Mouse (Mus musculus): ENCODE data around the gene Ltbp1. TPM values are rescaled to one million over a fixed set of nuclear protein-coding genes. Genes with fewer than 3 reads are reported as not detected.

Ltbp1 gene
- total and polyA plus RNA-seq, 3 experiments: 2.3 to 6.4 (median 2.5) TPM

GRCm38 (mm10) chr17:75067314-75067713 is 61.9 kb downstream of the Ltbp1 start:
- dilution Hi-C loops (cut with MboI; ENCODE audit: extremely low pct_ligation_motif_present, extremely low pct_unique_long_range_greater_than_20kb, low sequenced_read_pairs) (no loop called here), in situ Hi-C loops (cut with MboI; ENCODE audit: low pct_ligation_motif_present, low pct_unique_long_range_greater_than_20kb, low sequenced_read_pairs) (no loop called here)
- Histone ChIP-seq H3K27ac (ENCODE audit: insufficient read depth, low read depth) (no peak overlapping the region), H3K9ac (ENCODE audit: insufficient read depth, low read depth) (no peak overlapping the region), H3K4me3 (replicated peaks in 1 of 3; ENCODE audit: low read depth in 2 of 3, low read length in 2 of 3, poor library complexity in 1 of 3) (no peak overlapping the region), H3K36me3 (replicated peaks in 1 of 2; ENCODE audit: control insufficient read depth in 1 of 2, insufficient read depth in 1 of 2, low read length in 1 of 2) (no peaks in the 10 kb centered on the region), H3K79me2 (replicated peaks; ENCODE audit: control insufficient read depth, extremely low read depth, insufficient read depth, poor library complexity, severe bottlenecking) (no peaks in the 10 kb centered on the region), H3K9me3 (replicated peaks; ENCODE audit: low read length) (no peaks in the 10 kb centered on the region), H3K4me2 (ENCODE audit: insufficient read depth, low read depth, poor library complexity, severe bottlenecking) (no peak overlapping the region), H3K4me1 (ENCODE audit: control insufficient read depth in 1 of 2, insufficient read depth in 2 of 2) (no peaks in the 10 kb centered on the region), H3K27me3 (replicated peaks) (no peaks in the 10 kb centered on the region)
- DNase-seq (ENCODE audit: extremely low read depth): no peak
- no peak for TF ChIP-seq TCF12 (IDR thresholded peaks at IDR 0.05; ENCODE audit: low read depth, low read length)
- TF ChIP-seq ZC3H11A (IDR thresholded peaks at IDR 0.05; ENCODE audit: low read depth, low read length): no peak
- TF ChIP-seq RAD21 (IDR thresholded peaks at IDR 0.05; ENCODE audit: low read depth, low read length): no peak
- TF ChIP-seq MXI1 (IDR thresholded peaks at IDR 0.05; ENCODE audit: low read depth, low read length): no peak
- no peak for TF ChIP-seq CTCF (conservative IDR thresholded peaks at IDR 0.05 in 1 of 2, IDR thresholded peaks at IDR 0.05 in 1 of 2; ENCODE audit: low read depth in 2 of 2, low read length in 2 of 2)
- TF ChIP-seq SIN3A (IDR thresholded peaks at IDR 0.05; ENCODE audit: low read length): no peak
- TF ChIP-seq USF2 (conservative IDR thresholded peaks at IDR 0.05; ENCODE audit: low read depth, low read length): no peak
- no peak for TF ChIP-seq SMC3 (IDR thresholded peaks at IDR 0.05; ENCODE audit: low read depth, low read length)
- TF ChIP-seq ZNF384 (IDR thresholded peaks at IDR 0.05; ENCODE audit: low read depth, low read length): no peak
- TF ChIP-seq UBTF (IDR thresholded peaks at IDR 0.05; ENCODE audit: low read depth, low read length): no peak
- no peak for TF ChIP-seq NELFE (IDR thresholded peaks at IDR 0.05; ENCODE audit: low read depth, low read length)
- no peak for TF ChIP-seq MEF2A (IDR thresholded peaks at IDR 0.05; ENCODE audit: borderline replicate concordance, low read depth, low read length)

GRCm38 (mm10) chr17:75069232-75069631 is 63.9 kb downstream of the Ltbp1 start:
- dilution Hi-C loops (cut with MboI; ENCODE audit: extremely low pct_ligation_motif_present, extremely low pct_unique_long_range_greater_than_20kb, low sequenced_read_pairs) (no loop called here), in situ Hi-C loops (cut with MboI; ENCODE audit: low pct_ligation_motif_present, low pct_unique_long_range_greater_than_20kb, low sequenced_read_pairs) (no loop called here)
- no peaks in the 10 kb centered on the region for H3K36me3 ChIP-seq (replicated peaks in 1 of 2; ENCODE audit: control insufficient read depth in 1 of 2, insufficient read depth in 1 of 2, low read length in 1 of 2)

GRCm38 (mm10) chr17:75071174-75071573 is 65.8 kb downstream of the Ltbp1 start:
- Histone ChIP-seq H3K4me1 (ENCODE audit: control insufficient read depth in 1 of 2, insufficient read depth in 2 of 2) (no peaks in the 10 kb centered on the region), H3K79me2 (replicated peaks; ENCODE audit: control insufficient read depth, extremely low read depth, insufficient read depth, poor library complexity, severe bottlenecking) (no peaks in the 10 kb centered on the region), H3K4me3 (replicated peaks in 1 of 3; ENCODE audit: low read depth in 2 of 3, low read length in 2 of 3, poor library complexity in 1 of 3) (no peak overlapping the region), H3K9ac (ENCODE audit: insufficient read depth, low read depth) (no peak overlapping the region), H3K36me3 (replicated peaks in 1 of 2; ENCODE audit: control insufficient read depth in 1 of 2, insufficient read depth in 1 of 2, low read length in 1 of 2) (no peaks in the 10 kb centered on the region), H3K9me3 (replicated peaks; ENCODE audit: low read length) (no peaks in the 10 kb centered on the region), H3K27me3 (replicated peaks) (no peaks in the 10 kb centered on the region), H3K27ac (ENCODE audit: insufficient read depth, low read depth) (no peak overlapping the region), H3K4me2 (ENCODE audit: insufficient read depth, low read depth, poor library complexity, severe bottlenecking) (no peak overlapping the region)
- DNase-seq (ENCODE audit: extremely low read depth): no peak
- in situ Hi-C loops (cut with MboI; ENCODE audit: low pct_ligation_motif_present, low pct_unique_long_range_greater_than_20kb, low sequenced_read_pairs): no loop called here
- dilution Hi-C loops (cut with MboI; ENCODE audit: extremely low pct_ligation_motif_present, extremely low pct_unique_long_range_greater_than_20kb, low sequenced_read_pairs): no loop called here
- TF ChIP-seq JUND (conservative IDR thresholded peaks at IDR 0.05; ENCODE audit: low read depth, low read length): no peak
- TF ChIP-seq TCF12 (IDR thresholded peaks at IDR 0.05; ENCODE audit: low read depth, low read length): no peak
- TF ChIP-seq ZKSCAN1 (IDR thresholded peaks at IDR 0.05; ENCODE audit: borderline replicate concordance, low read depth, low read length): no peak

More at GRCm38 (mm10) chr17:75069232-75069631, 63.9 kb downstream of the Ltbp1 start:
- TF ChIP-seq ZKSCAN1 (IDR thresholded peaks at IDR 0.05; ENCODE audit: borderline replicate concordance, low read depth, low read length) (no peak), NELFE (IDR thresholded peaks at IDR 0.05; ENCODE audit: low read depth, low read length) (no peak), ETS1 (conservative IDR thresholded peaks at IDR 0.05; ENCODE audit: low read depth, low read length) (no peak), SIN3A (IDR thresholded peaks at IDR 0.05; ENCODE audit: low read length) (no peak), HCFC1 (IDR thresholded peaks at IDR 0.05; ENCODE audit: low read depth, low read length) (no peak), E2F4 (IDR thresholded peaks at IDR 0.05; ENCODE audit: insufficient replicate concordance, low read depth, low read length) (no peak), USF2 (conservative IDR thresholded peaks at IDR 0.05; ENCODE audit: low read depth, low read length) (no peak)
- Histone ChIP-seq H3K9ac (ENCODE audit: insufficient read depth, low read depth) (no peak overlapping the region), H3K79me2 (replicated peaks; ENCODE audit: control insufficient read depth, extremely low read depth, insufficient read depth, poor library complexity, severe bottlenecking) (no peaks in the 10 kb centered on the region), H3K27me3 (replicated peaks) (no peaks in the 10 kb centered on the region), H3K4me2 (ENCODE audit: insufficient read depth, low read depth, poor library complexity, severe bottlenecking) (no peak overlapping the region), H3K4me3 (replicated peaks in 1 of 3; ENCODE audit: low read depth in 2 of 3, low read length in 2 of 3, poor library complexity in 1 of 3) (no peak overlapping the region), H3K27ac (ENCODE audit: insufficient read depth, low read depth) (no peak overlapping the region), H3K4me1 (ENCODE audit: control insufficient read depth in 1 of 2, insufficient read depth in 2 of 2) (no peaks in the 10 kb centered on the region), H3K9me3 (replicated peaks; ENCODE audit: low read length) (no peaks in the 10 kb centered on the region)
- no peak for DNase-seq (ENCODE audit: extremely low read depth)

Data from CH12.LX (cell line).